Mouse (Mus musculus) R1 (cell line): ENCODE data around the gene Srrm4.

Experiments
- DNase-seq: peaks from one replicate; pipeline ENCODE4 v3.0.0-alpha.2; 2018; ENCODE audit warnings: low read depth, low spot score

Srrm4 gene

GRCm38 (mm10) chr5:116490826-116491225 lies 100.8 kb downstream of the Srrm4 start:
- no peak for DNase-seq

GRCm38 (mm10) chr5:116489621-116490020 lies 102.0 kb downstream of the Srrm4 start:
- DNase-seq: peak; percentile 52

- DNase-seq: no peak
Observed at GRCm38 (mm10) chr5:116486135-116486534, 105.5 kb downstream of the Srrm4 start.

GRCm38 (mm10) chr5:116485069-116485468 lies 106.5 kb downstream of the Srrm4 start:
- peak; percentile 59 for DNase-seq

- DNase-seq: no peak
Observed at GRCm38 (mm10) chr5:116484236-116484635, 107.4 kb downstream of the Srrm4 start.

- DNase-seq: no peak
Observed at GRCm38 (mm10) chr5:116478607-116479371, 112.8 kb downstream of the Srrm4 start.

GRCm38 (mm10) chr5:116476006-116476405 lies 115.6 kb downstream of the Srrm4 start:
- DNase-seq: peak; percentile 61

GRCm38 (mm10) chr5:116461354-116462042 lies 130.1 kb downstream of the Srrm4 start:
- peak; percentile 43 for DNase-seq

GRCm38 (mm10) chr5:116459970-116460369 lies 131.6 kb downstream of the Srrm4 start:
- DNase-seq: no peak

- peak; percentile 86 for DNase-seq
Observed at GRCm38 (mm10) chr5:116457791-116458190, 133.8 kb downstream of the Srrm4 start.

GRCm38 (mm10) chr5:116456796-116457515 lies 134.7 kb downstream of the Srrm4 start:
- peak; percentile 88 for DNase-seq

GRCm38 (mm10) chr5:116453401-116453851 lies 138.2 kb downstream of the Srrm4 start:
- DNase-seq: peak; percentile 80

- DNase-seq: no peak
Observed at GRCm38 (mm10) chr5:116450901-116451300, 140.7 kb downstream of the Srrm4 start.

- DNase-seq: no peak
Observed at GRCm38 (mm10) chr5:116449522-116450225, 141.9 kb downstream of the Srrm4 start.

- peak; percentile 52 for DNase-seq
Observed at GRCm38 (mm10) chr5:116448409-116449191, 143.0 kb downstream of the Srrm4 start.

GRCm38 (mm10) chr5:116447821-116448350 lies 143.7 kb downstream of the Srrm4 start:
- DNase-seq: peak; percentile 83

GRCm38 (mm10) chr5:116446552-116446951 lies 145.1 kb downstream of the Srrm4 start:
- DNase-seq: peak; percentile 83

GRCm38 (mm10) chr5:116445634-116446367 lies 145.8 kb downstream of the Srrm4 start:
- DNase-seq: no peak

GRCm38 (mm10) chr5:116444517-116444916 lies 147.1 kb downstream of the Srrm4 start:
- peak; percentile 78 for DNase-seq

GRCm38 (mm10) chr5:116443459-116443940 lies 148.1 kb downstream of the Srrm4 start:
- DNase-seq: no peak
